In genomic region chr4:107737907-107738306, GRCm38 (mm10) we compare ENCODE assay signal across 8 mouse cellular contexts. TPM values are rescaled to one million over a fixed set of nuclear protein-coding genes. Genes with fewer than 3 reads are reported as not detected.
DNase-seq lines count a peak whose midpoint lies in the region; ATAC-seq lines count a peak whose summit lies in the region.

No protein-coding gene starts in this region.

- DNase-seq in CD4-positive, CD25-positive, alpha-beta regulatory T cell, adult 2 months (ENCODE audit: low read depth, low spot score) = peak; percentile 83
- peak; percentile 56 for DNase-seq in c-Kit-negative CD71-positive TER-119-positive erythroid progenitor cells, embryonic 14.5 days (ENCODE audit: low read depth, low spot score)
- DNase-seq in forebrain, embryonic 10.5 days (ENCODE audit: extremely low spot score, low spot score) = peak; percentile 87
- peak; percentile 85 for DNase-seq in kidney, postnatal 14 days
- peak; percentile 81 for DNase-seq in liver, embryonic 11.5 days (ENCODE audit: low spot score)
- peak; percentile 33 to 63 for DNase-seq in natural killer cell, adult 2 months (ENCODE audit: low spot score in 2 of 2)
- DNase-seq in splenic B cell, adult 2 months (ENCODE audit: low read depth, low spot score) = peak; percentile 79

- no peak overlapping the region for H3K4me2 ChIP-seq in heart, embryonic 16.5 days (ENCODE audit: low read depth, low read length)
- no peak overlapping the region for H3K4me2 ChIP-seq in liver, embryonic 11.5 days

- 14% methylated on average over 6 of the region's 6 CpGs for WGBS in forebrain, embryonic 10.5 days
- WGBS in heart, embryonic 16.5 days = 6% methylated on average over 6 of the region's 6 CpGs
- 5% methylated on average over 6 of the region's 6 CpGs for WGBS in liver, embryonic 11.5 days

- no peak overlapping the region for H3K9ac ChIP-seq in heart, embryonic 16.5 days (ENCODE audit: low read length)
- H3K9ac ChIP-seq in liver, embryonic 11.5 days (ENCODE audit: low read depth, low read length) = no peak overlapping the region

- H3K27ac ChIP-seq in forebrain, embryonic 10.5 days = peak overlapping the region; percentile 57
- H3K27ac ChIP-seq in heart, embryonic 16.5 days (ENCODE audit: low read length) = no peak overlapping the region
- H3K27ac ChIP-seq in liver, embryonic 11.5 days (ENCODE audit: low read depth, low read length) = no peak overlapping the region

- no peaks in the 10 kb centered on the region for H3K9me3 ChIP-seq in forebrain, embryonic 10.5 days
- H3K9me3 ChIP-seq in heart, embryonic 16.5 days (replicated peaks; ENCODE audit: control insufficient read depth, low read length) = no peaks in the 10 kb centered on the region
- H3K9me3 ChIP-seq in liver, embryonic 11.5 days (ENCODE audit: control insufficient read depth, low read length) = no peaks in the 10 kb centered on the region

- no peak overlapping the region for H3K4me3 ChIP-seq in forebrain, embryonic 10.5 days
- H3K4me3 ChIP-seq in heart, embryonic 16.5 days (ENCODE audit: low read length) = no peak overlapping the region
- no peak overlapping the region for H3K4me3 ChIP-seq in liver, embryonic 11.5 days (ENCODE audit: low read depth, low read length)

- ATAC-seq in heart, embryonic 16.5 days (replicated peaks; ENCODE audit: extremely low read depth, insufficient read depth, low FRiP score) = peak; percentile 50; the same call in 1 of the 2 replicates
- peak; percentile 67; the same call in 1 of the 2 replicates for ATAC-seq in liver, embryonic 11.5 days (replicated peaks; ENCODE audit: low FRiP score)

- peaks cover 64% of the 10 kb centered on the region for H3K4me1 ChIP-seq in forebrain, embryonic 10.5 days
- no peaks in the 10 kb centered on the region for H3K4me1 ChIP-seq in heart, embryonic 16.5 days (ENCODE audit: control insufficient read depth, insufficient read depth, low read length)
- no peaks in the 10 kb centered on the region; the same call in 1 of the 2 replicates for H3K4me1 ChIP-seq in liver, embryonic 11.5 days (replicated peaks; ENCODE audit: control insufficient read depth, insufficient read depth, low read length)

- H3K36me3 ChIP-seq in forebrain, embryonic 10.5 days (replicated peaks) = no peaks in the 10 kb centered on the region
- no peaks in the 10 kb centered on the region for H3K36me3 ChIP-seq in heart, embryonic 16.5 days (ENCODE audit: control insufficient read depth, insufficient read depth)
- H3K36me3 ChIP-seq in liver, embryonic 11.5 days (ENCODE audit: control insufficient read depth, insufficient read depth, low read length) = no peaks in the 10 kb centered on the region
- H3K36me3 ChIP-seq in splenic B cell, adult 2 months (ENCODE audit: control insufficient read depth, insufficient read depth, low read length, poor library complexity, severe bottlenecking) = no peaks in the 10 kb centered on the region

- peaks cover 68% of the 10 kb centered on the region for H3K27me3 ChIP-seq in forebrain, embryonic 10.5 days (ENCODE audit: poor library complexity, severe bottlenecking)
- H3K27me3 ChIP-seq in heart, embryonic 16.5 days (ENCODE audit: control insufficient read depth, insufficient read depth, low read length) = peaks cover 13% of the 10 kb centered on the region; the same call in 1 of the 2 replicates
- H3K27me3 ChIP-seq in liver, embryonic 11.5 days (replicated peaks; ENCODE audit: control insufficient read depth, insufficient read depth, low read length) = peaks cover 33% of the 10 kb centered on the region
- H3K27me3 ChIP-seq in splenic B cell, adult 2 months (ENCODE audit: control insufficient read depth, insufficient read depth, low read length, poor library complexity, severe bottlenecking) = no peaks in the 10 kb centered on the region

RNA-seq across cellular contexts. Expression of gene Dmrtb1, which starts 53.9 kb away (rescaled TPM):
- polyA plus RNA-seq in forebrain, embryonic 10.5 days (2016; fragmentation: Nextera tagmentation; extraction: Ambion mirVana) = 0.87 and 2.7 TPM in 2 replicates
- not detected in 2 replicates for polyA plus RNA-seq in heart, embryonic 16.5 days (2015; fragmentation: Nextera tagmentation; extraction: Ambion mirVana)
- polyA plus RNA-seq in liver, embryonic 11.5 days (2014; fragmentation: Nextera tagmentation; extraction: Ambion mirVana) = not detected in 2 replicates
